Mouse (Mus musculus): ENCODE measurements around the gene Mfsd6l.
A peak's percentile ranks its signal among the peaks of the same experiment; 100 is the strongest.

Gene Mfsd6l

GRCm38 (mm10) chr11:68555918-68556584 is at the start of gene Mfsd6l:
Gene Mfsd6l (plus strand): TSS chr11:68556186.
- DNase-seq (ENCODE audit: low spot score in 2 of 2): no peak

DNA sequence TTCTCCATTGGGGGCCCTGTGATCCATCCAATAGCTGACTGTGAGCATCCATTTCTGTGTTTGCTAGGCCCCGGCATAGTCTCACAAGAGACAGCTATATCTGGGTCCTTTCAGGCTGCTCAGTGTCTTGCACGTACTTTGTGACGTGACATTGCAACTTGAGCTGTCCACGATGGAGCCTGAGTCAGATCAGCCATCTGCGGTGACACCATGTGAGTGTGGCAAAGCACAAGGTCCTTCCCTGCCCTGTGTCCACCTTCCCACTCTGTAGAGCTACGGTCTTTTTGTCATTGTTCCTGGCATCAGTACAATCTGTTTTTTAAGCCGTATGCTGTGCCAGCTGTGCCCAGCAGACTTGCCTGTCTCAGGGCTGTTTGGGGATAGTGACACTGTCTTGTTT is 48.7 kb upstream of the Mfsd6l start:
- DNase-seq (ENCODE audit: low spot score in 2 of 2): no peak

DNA sequence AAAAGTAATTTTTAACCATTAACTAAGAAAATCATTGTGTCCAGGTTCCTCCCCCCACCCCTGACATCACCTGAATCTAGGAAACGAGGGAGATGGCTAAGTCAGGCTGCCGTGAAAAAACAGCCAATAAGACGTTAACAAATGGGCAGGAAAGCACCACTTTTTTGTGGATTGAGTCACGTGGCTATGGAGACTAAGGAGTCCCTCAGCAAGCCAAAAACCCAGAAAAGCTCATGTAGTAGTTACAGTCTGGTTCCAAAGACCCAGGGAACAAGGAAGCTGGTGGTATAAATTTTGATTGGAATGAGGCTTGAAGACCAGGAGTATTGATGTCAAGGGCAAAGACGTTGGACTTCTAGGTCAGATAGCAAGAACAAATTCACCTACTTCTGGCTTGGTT is 47.4 kb upstream of the Mfsd6l start:
- DNase-seq (ENCODE audit: low spot score in 2 of 2): no peak

- no peak for DNase-seq (ENCODE audit: low spot score in 2 of 2)
These were observed 46.8 kb upstream of the Mfsd6l start for GRCm38 (mm10) chr11:68509194-68509593.

GRCm38 (mm10) chr11:68513969-68514368 is 42.0 kb upstream of the Mfsd6l start:
- no peak for DNase-seq (ENCODE audit: low spot score in 2 of 2)

DNA sequence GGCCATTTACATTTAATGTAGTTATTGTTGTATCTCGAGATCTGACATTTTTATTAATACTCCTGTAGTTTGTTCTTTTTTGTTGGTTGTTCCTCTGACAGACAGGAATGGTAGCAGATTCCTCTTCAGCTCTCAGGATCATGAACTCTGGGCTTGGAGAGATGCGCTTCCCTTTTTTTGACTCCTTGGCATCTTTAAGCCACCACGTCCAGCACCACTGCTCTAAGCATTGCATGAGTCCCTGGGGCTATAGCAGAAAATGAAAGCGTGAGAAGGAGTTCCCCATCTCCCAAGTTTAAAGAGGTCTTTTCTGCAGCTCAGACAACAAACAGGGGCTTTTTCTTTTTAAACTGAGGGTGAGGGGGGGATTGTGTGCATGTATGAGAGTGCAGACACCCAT is 36.6 kb upstream of the Mfsd6l start:
- no peak for DNase-seq (ENCODE audit: low spot score in 2 of 2)

GRCm38 (mm10) chr11:68519815-68520214 is 36.2 kb upstream of the Mfsd6l start:
- DNase-seq (ENCODE audit: low spot score in 2 of 2): no peak

DNA sequence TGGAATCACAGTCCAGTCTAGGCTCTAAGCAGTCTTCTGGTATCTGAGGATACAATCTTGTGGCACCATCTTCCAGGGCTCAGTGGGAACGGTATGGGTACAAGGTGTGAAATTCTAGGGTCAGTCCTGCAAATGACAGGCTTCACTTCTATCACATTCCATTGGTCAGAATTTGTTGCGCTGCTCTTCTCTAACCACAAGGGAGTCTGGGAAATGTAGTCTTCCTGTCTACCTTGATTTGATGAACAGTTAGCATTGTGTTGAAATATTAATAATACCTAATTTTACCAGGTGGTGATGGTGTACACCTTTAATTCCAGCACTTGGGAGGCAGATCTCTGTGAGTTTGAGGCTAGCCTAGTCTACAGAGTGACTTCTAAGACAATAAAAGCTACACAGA is 35.5 kb upstream of the Mfsd6l start:
- DNase-seq (ENCODE audit: low spot score in 2 of 2): no peak

GRCm38 (mm10) chr11:68521352-68521751 is 34.6 kb upstream of the Mfsd6l start:
- DNase-seq (ENCODE audit: low spot score in 2 of 2): no peak

- no peak for DNase-seq (ENCODE audit: low spot score in 2 of 2)
These were observed 29.5 kb upstream of the Mfsd6l start for GRCm38 (mm10) chr11:68526441-68526840.

- peak in 1 of 2 experiments; percentile 61 for DNase-seq (ENCODE audit: low spot score in 2 of 2)
These were observed 24.8 kb upstream of the Mfsd6l start for GRCm38 (mm10) chr11:68531066-68531806.

GRCm38 (mm10) chr11:68531941-68532535 is 23.9 kb upstream of the Mfsd6l start:
- DNase-seq (ENCODE audit: low spot score in 2 of 2): no peak

DNA sequence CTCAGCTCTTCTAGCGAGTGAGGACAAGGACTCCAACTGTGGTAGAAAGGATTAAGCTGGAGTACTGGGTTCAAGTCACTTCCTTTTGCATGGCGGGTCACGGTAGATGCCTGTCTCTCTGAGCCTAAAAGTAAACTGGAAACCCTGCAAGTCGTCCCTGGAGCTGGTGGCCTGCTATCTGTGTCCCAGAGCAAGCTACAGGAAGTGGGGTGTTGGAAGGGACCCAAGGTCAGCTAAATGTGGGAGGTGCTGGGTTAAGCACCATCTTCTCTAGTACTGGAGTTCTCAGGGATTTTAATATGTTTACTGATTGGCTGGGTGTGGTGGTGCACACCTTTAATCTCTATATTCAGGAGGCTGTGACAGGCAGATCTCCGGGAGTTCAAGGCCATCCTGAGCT is 23.2 kb upstream of the Mfsd6l start:
- DNase-seq (ENCODE audit: low spot score in 2 of 2): no peak

GRCm38 (mm10) chr11:68533971-68534475 is 22.0 kb upstream of the Mfsd6l start:
- no peak for DNase-seq (ENCODE audit: low spot score in 2 of 2)

DNA sequence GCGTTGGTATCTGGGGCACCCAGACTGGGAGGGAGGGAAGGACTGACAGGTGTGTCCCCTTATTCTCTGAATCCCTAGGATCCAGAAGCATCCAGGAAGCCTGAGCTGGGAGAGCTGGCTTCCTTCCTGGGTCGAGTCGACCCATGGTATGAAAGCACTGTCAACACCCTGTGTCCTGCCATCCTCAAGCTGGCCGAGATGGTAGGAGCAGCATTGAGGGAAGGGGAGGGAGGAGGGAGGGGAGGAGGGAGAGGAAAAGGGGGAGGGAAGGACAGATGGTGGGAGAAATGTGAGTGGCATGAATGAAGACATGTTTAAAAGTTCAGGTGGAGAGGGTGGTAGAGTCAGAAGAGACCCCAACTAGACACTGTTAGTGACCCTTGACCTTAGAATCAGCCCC is 20.0 kb upstream of the Mfsd6l start:
- no peak for DNase-seq (ENCODE audit: low spot score in 2 of 2)

- peak; percentile 58 to 59 for DNase-seq (ENCODE audit: low spot score in 2 of 2)
These were observed 19.5 kb upstream of the Mfsd6l start for GRCm38 (mm10) chr11:68536465-68536864.

GRCm38 (mm10) chr11:68539621-68540020 is 16.4 kb upstream of the Mfsd6l start:
- peak in 1 of 2 experiments; percentile 59 for DNase-seq (ENCODE audit: low spot score in 2 of 2)

- no peak for DNase-seq (ENCODE audit: low spot score in 2 of 2)
These were observed 11.4 kb upstream of the Mfsd6l start for GRCm38 (mm10) chr11:68544554-68544953.

DNA sequence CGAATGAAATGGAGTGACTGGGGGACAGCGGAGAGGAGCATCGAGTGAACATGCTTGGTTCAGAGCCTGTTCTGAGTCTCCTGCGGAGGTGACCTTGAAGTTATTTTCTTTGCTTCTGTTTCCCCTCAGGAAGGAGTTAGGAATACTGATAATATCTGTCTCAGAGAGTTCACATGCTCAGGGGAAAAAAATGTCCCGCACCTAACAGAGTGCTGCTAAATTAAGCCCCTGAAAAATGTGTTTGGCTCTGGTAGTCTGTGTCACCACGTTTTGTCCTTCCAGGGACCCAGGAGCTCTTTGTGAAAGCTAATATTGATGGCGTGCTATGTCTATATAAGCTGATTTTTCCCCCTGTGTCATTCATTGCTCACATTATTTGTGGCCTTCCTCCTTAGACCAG is 10.8 kb upstream of the Mfsd6l start:
- DNase-seq (ENCODE audit: low spot score in 2 of 2): no peak

DNA sequence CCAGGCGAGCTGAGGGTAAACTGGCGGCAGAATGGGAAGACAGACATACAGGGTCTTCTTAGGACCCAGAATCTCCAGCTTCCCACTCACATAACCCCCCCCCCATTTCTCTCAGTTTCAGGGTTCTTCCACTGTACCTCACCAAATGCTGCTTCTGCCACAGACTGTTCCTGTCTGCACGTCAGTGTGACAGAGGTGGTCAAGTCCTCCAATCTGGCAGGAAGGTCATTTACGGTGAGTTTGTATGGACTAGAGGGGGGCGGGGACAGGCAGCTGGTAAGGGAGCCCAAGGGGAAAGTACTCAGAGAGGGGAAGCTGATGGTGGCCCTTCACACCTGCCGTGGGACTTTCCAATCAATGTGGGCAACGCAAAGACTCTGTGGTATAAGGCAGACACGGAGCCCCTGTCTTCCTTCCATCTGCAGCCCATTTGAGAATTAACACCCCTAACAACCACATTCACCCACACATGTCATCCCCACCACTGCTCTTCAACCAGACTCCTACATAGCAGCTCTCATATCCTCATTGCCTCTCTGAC is 10.2 kb upstream of the Mfsd6l start:
- no peak for DNase-seq (ENCODE audit: low spot score in 2 of 2)

DNA sequence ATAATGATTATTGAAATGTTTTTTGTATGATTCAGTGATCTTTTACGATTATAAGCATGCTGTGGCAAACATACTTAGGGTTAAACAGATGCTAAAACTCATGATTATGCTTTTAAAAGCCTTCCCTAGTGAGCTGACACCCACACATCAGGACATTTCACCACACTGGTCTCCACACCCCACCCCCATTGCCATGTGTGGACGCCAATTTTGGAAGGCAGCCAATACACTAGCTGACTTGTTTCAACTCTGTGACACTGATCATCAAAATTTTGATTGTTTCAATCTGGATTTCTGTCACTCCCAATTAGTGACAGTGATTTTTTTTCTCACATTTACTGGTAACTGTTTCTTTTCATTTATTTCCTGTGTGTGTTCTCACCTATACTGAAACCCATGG is 8.5 kb upstream of the Mfsd6l start:
- no peak for DNase-seq (ENCODE audit: low spot score in 2 of 2)

- no peak for DNase-seq (ENCODE audit: low spot score in 2 of 2)
These were observed 6.4 kb upstream of the Mfsd6l start for GRCm38 (mm10) chr11:68549597-68549996.

DNA sequence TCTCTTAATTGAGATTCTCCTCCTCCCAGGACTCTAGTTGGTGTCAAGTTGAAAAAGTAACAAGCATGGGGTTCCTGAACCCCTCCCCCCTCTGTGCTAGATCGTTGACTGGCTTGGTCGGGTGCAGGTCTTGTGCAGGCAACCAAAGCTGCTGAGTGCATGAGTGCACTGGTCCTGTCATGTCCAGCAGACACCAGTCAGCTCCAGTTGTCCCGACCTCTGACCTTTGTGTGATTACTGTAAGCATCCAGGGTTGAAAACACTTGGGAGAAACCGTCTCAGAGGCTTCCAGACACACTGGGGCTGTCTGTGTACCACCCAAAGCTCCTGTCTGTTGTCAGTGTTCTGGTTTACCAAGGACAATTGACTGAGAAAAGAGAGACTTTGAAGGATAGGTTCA is 5.6 kb upstream of the Mfsd6l start:
- no peak for DNase-seq (ENCODE audit: low spot score in 2 of 2)

Data from right cerebral cortex, postnatal 36 days (tissue).